Mouse (Mus musculus) forebrain, embryonic 14.5 days (tissue): ENCODE results near the gene Lrrc8c. TPM values are rescaled to one million over a fixed set of nuclear protein-coding genes. Genes with fewer than 3 reads are reported as not detected.

ENCODE experiments used
- ATAC-seq: fragments of 200-750 bp; cut with Nextera tagmentation; 2 replicates; pipeline ENCODE4 v1.8.0; 2017; ENCODE audit warnings: mild to moderate bottlenecking, moderate library complexity
- DNase-seq: peaks from one replicate; pipeline ENCODE4 v3.0.0-alpha.2; 2015; ENCODE audit warnings: low spot score
- H3K27ac ChIP-seq: fragments of 300-500 bp; sonication (generic); 2 replicates; pipeline ENCODE4 v1.5.1; 2014; ENCODE audit warnings: low read depth, mild to moderate bottlenecking, control low read depth, low read length, moderate library complexity
- H3K27me3 ChIP-seq: fragments of 300-500 bp; sonication (generic); replicated peaks from 2 replicates; pipeline ENCODE4 v1.6.1; 2014; ENCODE audit warnings: low read length, control low read depth, mixed read lengths; ENCODE audit not compliant: control insufficient read depth, insufficient read depth
- H3K36me3 ChIP-seq: fragments of 300-500 bp; sonication (generic); 2 replicates; pipeline ENCODE4 v1.6.1; 2014; ENCODE audit warnings: low read length, control low read depth; ENCODE audit not compliant: control insufficient read depth, insufficient read depth
- H3K4me1 ChIP-seq: fragments of 300-500 bp; sonication (generic); 2 replicates; pipeline ENCODE4 v1.6.1; 2014; ENCODE audit warnings: antibody characterized with exemption, low read length, control low read depth; ENCODE audit not compliant: control insufficient read depth, insufficient read depth
- H3K4me2 ChIP-seq: fragments of 300-500 bp; sonication (generic); 2 replicates; pipeline ENCODE4 v1.6.1; 2014; ENCODE audit warnings: mild to moderate bottlenecking, control low read depth, low read length
- H3K4me3 ChIP-seq: fragments of 300-500 bp; sonication (generic); 2 replicates; pipeline ENCODE4 v1.5.1; 2014; ENCODE audit warnings: low read depth, low read length, control low read depth
- H3K9ac ChIP-seq: fragments of 300-500 bp; sonication (generic); 2 replicates; pipeline ENCODE4 v1.6.1; 2014; ENCODE audit warnings: mild to moderate bottlenecking, low read length, control low read depth, moderate library complexity
- H3K9me3 ChIP-seq: fragments of 300-500 bp; sonication (generic); replicated peaks from 2 replicates; pipeline ENCODE4 v1.6.1; 2016; ENCODE audit warnings: low read length, control low read depth, mixed read lengths; ENCODE audit not compliant: control insufficient read depth
- WGBS: fragments of 180-500 bp; shearing (Covaris S2); extraction: QIAGEN DNeasy Blood & Tissue Kit; methylation state at CpG from one replicate; pipeline ENCODE4 v1.1.7; 2014; 5-methylcytosine and 5-hydroxymethylcytosine counted together
- polyA plus RNA-seq: library from polyadenylated mRNA; unstranded; fragments of >200 nt; fragmentation: Nextera tagmentation; extraction: Ambion mirVana; gene quantifications from 2 replicates; pipeline ENCODE4 v1.2.1, GENCODE M21; 2014

Gene Lrrc8c
- 8.6 and 10.2 TPM in 2 replicates for polyA plus RNA-seq

- DNase-seq, result peak; percentile 84
- no peaks in the 10 kb centered on the region for H3K27me3 ChIP-seq
- H3K4me2 ChIP-seq, result peak within 1 kb of the TSS; percentile 85
- H3K4me1 ChIP-seq, result peaks cover 12% of the 10 kb centered on the region
- ATAC-seq, result peak; percentile 96
- H3K36me3 ChIP-seq, result no peaks in the 10 kb centered on the region
- under 1% methylated on average over 89 of the region's 93 CpGs for WGBS
- peak within 1 kb of the TSS; percentile 82 for H3K27ac ChIP-seq
- H3K9ac ChIP-seq, result peak within 1 kb of the TSS; percentile 84
- H3K4me3 ChIP-seq, result peak within 1 kb of the TSS; percentile 73
- no peaks in the 10 kb centered on the region for H3K9me3 ChIP-seq
Measured at GRCm38 (mm10) chr5:105519096-105519975, at the start of gene Lrrc8c. Gene Lrrc8c (plus strand): TSS chr5:105519388.

- 83% methylated on average over 5 of the region's 5 CpGs for WGBS
- Histone ChIP-seq H3K4me2 (no peak overlapping the region), H3K27ac (no peak overlapping the region), H3K4me1 (no peaks in the 10 kb centered on the region), H3K9ac (no peak overlapping the region), H3K9me3 (no peaks in the 10 kb centered on the region), H3K36me3 (0 out of 2 replicates have a peak, but pooled peaks cover 3% of the 10 kb centered on the region), H3K27me3 (no peaks in the 10 kb centered on the region), H3K4me3 (no peak overlapping the region)
- DNase-seq, result no peak
- no peak for ATAC-seq
Measured at GRCm38 (mm10) chr5:105472983-105473705, 46.0 kb upstream of the Lrrc8c start.

GRCm38 (mm10) chr5:105477527-105477926 is 41.7 kb upstream of the Lrrc8c start:
- ATAC-seq, result no peak
- Histone ChIP-seq H3K4me2 (no peak overlapping the region), H3K36me3 (peaks cover 27% of the 10 kb centered on the region), H3K27ac (no peak overlapping the region), H3K4me1 (no peaks in the 10 kb centered on the region), H3K9ac (no peak overlapping the region), H3K27me3 (no peaks in the 10 kb centered on the region), H3K4me3 (no peak overlapping the region), H3K9me3 (no peaks in the 10 kb centered on the region)
- DNase-seq, result no peak
- 94% methylated on average over 9 of the region's 9 CpGs for WGBS

- no peak overlapping the region for H3K9ac ChIP-seq
- WGBS, result 88% methylated on average over 13 of the region's 13 CpGs
Measured at GRCm38 (mm10) chr5:105479673-105480072, 39.5 kb upstream of the Lrrc8c start.

GRCm38 (mm10) chr5:105480561-105480960 is 38.6 kb upstream of the Lrrc8c start:
- WGBS, result 98% methylated on average over 17 of the region's 17 CpGs
- no peak for ATAC-seq
- DNase-seq, result no peak

More at GRCm38 (mm10) chr5:105479673-105480072, 39.5 kb upstream of the Lrrc8c start:
- Histone ChIP-seq H3K36me3 (peaks cover 27% of the 10 kb centered on the region), H3K27me3 (no peaks in the 10 kb centered on the region), H3K4me3 (no peak overlapping the region), H3K4me1 (no peaks in the 10 kb centered on the region), H3K9me3 (no peaks in the 10 kb centered on the region), H3K27ac (no peak overlapping the region), H3K4me2 (no peak overlapping the region)
- DNase-seq (no peak), ATAC-seq (no peak)

GRCm38 (mm10) chr5:105483632-105484031 is 35.6 kb upstream of the Lrrc8c start:
- no peaks in the 10 kb centered on the region for H3K9me3 ChIP-seq
- H3K27me3 ChIP-seq, result no peaks in the 10 kb centered on the region
- H3K9ac ChIP-seq, result no peak overlapping the region
- H3K4me3 ChIP-seq, result no peak overlapping the region
- DNase-seq (no peak), ATAC-seq (no peak)
- 95% methylated on average over 2 of the region's 2 CpGs for WGBS
- H3K27ac ChIP-seq, result no peak overlapping the region
- H3K4me1 ChIP-seq, result no peaks in the 10 kb centered on the region
- peaks cover 30% of the 10 kb centered on the region for H3K36me3 ChIP-seq
- H3K4me2 ChIP-seq, result no peak overlapping the region

More at GRCm38 (mm10) chr5:105480561-105480960, 38.6 kb upstream of the Lrrc8c start:
- Histone ChIP-seq H3K9ac (no peak overlapping the region), H3K27ac (no peak overlapping the region), H3K27me3 (no peaks in the 10 kb centered on the region), H3K4me1 (no peaks in the 10 kb centered on the region), H3K4me2 (no peak overlapping the region), H3K9me3 (no peaks in the 10 kb centered on the region), H3K36me3 (peaks cover 28% of the 10 kb centered on the region), H3K4me3 (no peak overlapping the region)

- no peak overlapping the region for H3K9ac ChIP-seq
- H3K4me2 ChIP-seq, result no peak overlapping the region
- peak; percentile 37; the same call in 1 of the 2 replicates for ATAC-seq
- H3K36me3 ChIP-seq, result peaks cover 30% of the 10 kb centered on the region
- H3K9me3 ChIP-seq, result no peaks in the 10 kb centered on the region
- peak; percentile 54 for DNase-seq
- no peak overlapping the region for H3K27ac ChIP-seq
- no peaks in the 10 kb centered on the region for H3K27me3 ChIP-seq
- H3K4me3 ChIP-seq, result no peak overlapping the region
- WGBS, result 78% methylated on average over 6 of the region's 6 CpGs
- H3K4me1 ChIP-seq, result no peaks in the 10 kb centered on the region
Measured at GRCm38 (mm10) chr5:105484247-105484646, 34.9 kb upstream of the Lrrc8c start.

- DNase-seq (no peak), ATAC-seq (no peak)
- Histone ChIP-seq H3K9me3 (no peaks in the 10 kb centered on the region), H3K9ac (no peak overlapping the region), H3K4me1 (no peaks in the 10 kb centered on the region), H3K27me3 (no peaks in the 10 kb centered on the region), H3K27ac (no peak overlapping the region), H3K4me3 (no peak overlapping the region), H3K36me3 (peaks cover 30% of the 10 kb centered on the region), H3K4me2 (no peak overlapping the region)
- WGBS, result 97% methylated on average over 14 of the region's 14 CpGs
Measured at GRCm38 (mm10) chr5:105484891-105485290, 34.3 kb upstream of the Lrrc8c start.
